Mouse (Mus musculus) ES-E14 (cell line): ENCODE results near the gene Nrl. TPM values are rescaled to one million over a fixed set of nuclear protein-coding genes. Genes with fewer than 3 reads are reported as not detected.

Source experiments
- DNase-seq: peaks from one replicate; pipeline ENCODE4 v3.0.0-alpha.2; 2013; ENCODE audit warnings: low read depth, low spot score
- H3K27ac ChIP-seq: 2 replicates; pipeline ENCODE4 v1.5.1; 2012; ENCODE audit warnings: low read depth, mild to moderate bottlenecking, low read length, moderate library complexity, mixed read lengths; ENCODE audit not compliant: poor library complexity, insufficient read depth, severe bottlenecking
- H3K36me3 ChIP-seq: 2 replicates; pipeline ENCODE4 v1.6.1; 2012; ENCODE audit warnings: mild to moderate bottlenecking, low read length, moderate library complexity, mixed read lengths; ENCODE audit not compliant: control insufficient read depth, poor library complexity, insufficient read depth, severe bottlenecking
- H3K4me1 ChIP-seq, 2 experiments: fragments of 150-350 bp in 1 of 2; sonication (generic) in 1 of 2; 2 replicates each; pipeline ENCODE4 v1.6.1; 2012; ENCODE audit warnings: low read length in 2 of 2, mild to moderate bottlenecking in 1 of 2, mixed read lengths in 1 of 2; ENCODE audit not compliant: control insufficient read depth in 2 of 2, insufficient read depth in 2 of 2, poor library complexity in 1 of 2
- H3K4me3 ChIP-seq, 2 experiments: fragments of 150-350 bp in 1 of 2; sonication (generic) in 1 of 2; 2 replicates each; pipeline ENCODE4 v1.5.1; 2012; ENCODE audit warnings: low read length in 2 of 2, low read depth in 1 of 2, mild to moderate bottlenecking in 1 of 2, mixed read lengths in 1 of 2; ENCODE audit not compliant: insufficient read depth in 1 of 2, poor library complexity in 1 of 2, severe bottlenecking in 1 of 2
- H3K9ac ChIP-seq: 2 replicates; pipeline ENCODE4 v1.6.1; 2012; ENCODE audit warnings: low read depth, mild to moderate bottlenecking, low read length, mixed read lengths; ENCODE audit not compliant: poor library complexity, insufficient read depth, severe bottlenecking
- H3K9me3 ChIP-seq: fragments of 150-350 bp; sonication (generic); 2 replicates; pipeline ENCODE4 v1.6.1; 2012; ENCODE audit warnings: low read depth, mild to moderate bottlenecking, low read length; ENCODE audit not compliant: control insufficient read depth, insufficient read depth
- CHD2 ChIP-seq: IDR thresholded peaks from 2 replicates; pipeline ENCODE4 v1.6.1; 2014; ENCODE audit warnings: mild to moderate bottlenecking, low read depth, low read length, inconsistent platforms
- HCFC1 ChIP-seq: IDR thresholded peaks from 2 replicates; pipeline ENCODE4 v1.6.1; 2012; ENCODE audit warnings: low read length, inconsistent platforms, borderline replicate concordance; ENCODE audit not compliant: insufficient read depth
- MAFK ChIP-seq: IDR thresholded peaks from 2 replicates; pipeline ENCODE4 v1.6.1; 2014; ENCODE audit warnings: mild to moderate bottlenecking, low read depth, low read length, inconsistent platforms; ENCODE audit not compliant: insufficient read depth
- ZC3H11A ChIP-seq: IDR thresholded peaks from 2 replicates; pipeline ENCODE4 v1.6.1; 2012; ENCODE audit warnings: low read depth, mild to moderate bottlenecking, inconsistent platforms, low read length, borderline replicate concordance
- ZNF384 ChIP-seq: IDR thresholded peaks from 2 replicates; pipeline ENCODE4 v1.6.1; 2012; ENCODE audit warnings: low read depth, low read length, inconsistent platforms
- in situ Hi-C, 2 experiments: fragments of 600-800 bp; cut with MboI; formaldehyde crosslinking; loops; one replicate each; pipeline ENCODE4 v1.15.1; 2025; ENCODE audit warnings: low sequenced_read_pairs in 2 of 2, inconsistent platforms in 1 of 2; ENCODE audit not compliant: unreplicated experiment in 2 of 2
- total RNA-seq: library from RNA; depleted of rRNA; stranded (reverse); fragments of 300-350 nt; gene quantifications from 2 replicates; pipeline ENCODE4 v1.2.3, GENCODE M21; 2012

Gene Nrl
- total RNA-seq, 1 experiment: not detected

DNA sequence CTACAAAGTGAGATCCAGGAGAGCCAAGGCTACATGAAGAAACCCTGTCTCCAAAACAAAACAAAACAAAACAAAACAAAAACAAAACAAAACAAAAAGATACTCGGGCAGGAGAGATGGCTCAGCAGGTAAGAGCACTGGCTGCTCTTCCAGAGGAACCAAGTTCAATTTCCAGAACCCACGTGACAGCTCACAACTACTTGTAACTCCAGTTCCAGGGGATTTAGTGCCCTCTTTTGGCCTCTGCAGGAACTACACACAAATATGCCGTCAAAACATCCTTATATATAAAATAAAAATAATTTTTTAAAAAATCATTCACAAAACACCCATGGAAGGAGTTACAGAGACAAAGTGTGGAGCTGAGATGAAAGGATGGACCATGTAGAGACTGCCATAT lies 3.2 kb upstream of the Nrl start:
- Histone ChIP-seq H3K9me3 (no peaks in the 10 kb centered on the region), H3K27ac (no peak overlapping the region), H3K4me1 (no peaks in the 10 kb centered on the region), H3K9ac (no peak overlapping the region), H3K36me3 (no peaks in the 10 kb centered on the region), H3K4me3 (no peak overlapping the region)
- in situ Hi-C loops: no loop called here
- TF ChIP-seq CHD2 (no peak), ZNF384 (no peak), ZC3H11A (no peak), HCFC1 (no peak), MAFK (no peak)
- peak; percentile 56 for DNase-seq

DNA sequence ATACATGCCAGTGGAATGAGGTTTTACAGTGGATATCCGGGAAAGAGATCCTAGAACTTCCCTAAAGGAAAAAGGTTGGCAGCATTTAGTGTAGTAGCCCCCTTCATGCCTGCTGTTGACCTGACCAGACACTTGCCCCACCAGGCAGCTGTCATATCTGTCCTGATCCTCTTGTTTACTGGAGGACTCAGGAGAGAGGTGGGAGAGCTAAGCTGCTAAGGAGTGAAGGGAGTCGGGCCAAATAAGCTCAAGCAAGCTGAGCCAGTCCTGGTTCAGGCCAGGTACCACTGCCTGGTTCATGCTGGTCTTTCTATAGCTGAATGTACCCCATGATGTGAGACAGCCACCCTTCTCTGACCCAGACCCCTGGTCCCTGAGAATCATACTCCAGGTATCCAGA lies 1.9 kb upstream of the Nrl start:
- Histone ChIP-seq H3K9ac (no peak overlapping the region), H3K4me3 (no peak overlapping the region), H3K36me3 (no peaks in the 10 kb centered on the region), H3K9me3 (no peaks in the 10 kb centered on the region), H3K27ac (no peak overlapping the region), H3K4me1 (no peaks in the 10 kb centered on the region)
- in situ Hi-C loops: no loop called here
- TF ChIP-seq ZNF384 (no peak), HCFC1 (no peak), ZC3H11A (no peak), CHD2 (no peak), MAFK (no peak)
- DNase-seq: no peak

DNA sequence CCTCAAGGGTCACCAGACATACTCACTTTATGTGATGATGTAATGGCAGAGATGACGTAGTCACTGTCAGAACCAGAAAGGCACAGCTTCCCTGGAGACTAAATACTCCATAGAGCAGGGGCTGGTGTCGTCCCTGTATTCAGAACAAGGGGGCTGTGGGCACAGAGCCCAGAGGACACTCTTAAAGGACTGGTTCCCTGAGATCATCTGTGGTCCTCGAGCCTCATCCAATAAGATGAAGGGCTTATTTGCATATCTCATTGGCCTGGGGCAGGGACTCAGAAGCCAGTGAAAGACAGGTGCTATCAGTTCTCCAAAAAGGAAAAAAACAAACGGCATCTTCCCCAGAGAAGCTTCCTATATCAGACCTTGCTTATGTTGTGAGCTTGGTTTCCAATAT lies 719 bp downstream of the Nrl start:
- no peaks in the 10 kb centered on the region for H3K9me3 ChIP-seq
- no peak for DNase-seq
- TF ChIP-seq ZC3H11A (no peak), ZNF384 (no peak), CHD2 (no peak), HCFC1 (no peak), MAFK (no peak)
- in situ Hi-C loops: no loop called here
- no peak overlapping the region for H3K4me3 ChIP-seq
- H3K27ac ChIP-seq: no peak overlapping the region
- H3K9ac ChIP-seq: no peak overlapping the region
- no peaks in the 10 kb centered on the region for H3K36me3 ChIP-seq
- peaks cover 3 to 4% of the 10 kb centered on the region in 2 experiments; a peak in 3 of 4 replicates for H3K4me1 ChIP-seq

DNA sequence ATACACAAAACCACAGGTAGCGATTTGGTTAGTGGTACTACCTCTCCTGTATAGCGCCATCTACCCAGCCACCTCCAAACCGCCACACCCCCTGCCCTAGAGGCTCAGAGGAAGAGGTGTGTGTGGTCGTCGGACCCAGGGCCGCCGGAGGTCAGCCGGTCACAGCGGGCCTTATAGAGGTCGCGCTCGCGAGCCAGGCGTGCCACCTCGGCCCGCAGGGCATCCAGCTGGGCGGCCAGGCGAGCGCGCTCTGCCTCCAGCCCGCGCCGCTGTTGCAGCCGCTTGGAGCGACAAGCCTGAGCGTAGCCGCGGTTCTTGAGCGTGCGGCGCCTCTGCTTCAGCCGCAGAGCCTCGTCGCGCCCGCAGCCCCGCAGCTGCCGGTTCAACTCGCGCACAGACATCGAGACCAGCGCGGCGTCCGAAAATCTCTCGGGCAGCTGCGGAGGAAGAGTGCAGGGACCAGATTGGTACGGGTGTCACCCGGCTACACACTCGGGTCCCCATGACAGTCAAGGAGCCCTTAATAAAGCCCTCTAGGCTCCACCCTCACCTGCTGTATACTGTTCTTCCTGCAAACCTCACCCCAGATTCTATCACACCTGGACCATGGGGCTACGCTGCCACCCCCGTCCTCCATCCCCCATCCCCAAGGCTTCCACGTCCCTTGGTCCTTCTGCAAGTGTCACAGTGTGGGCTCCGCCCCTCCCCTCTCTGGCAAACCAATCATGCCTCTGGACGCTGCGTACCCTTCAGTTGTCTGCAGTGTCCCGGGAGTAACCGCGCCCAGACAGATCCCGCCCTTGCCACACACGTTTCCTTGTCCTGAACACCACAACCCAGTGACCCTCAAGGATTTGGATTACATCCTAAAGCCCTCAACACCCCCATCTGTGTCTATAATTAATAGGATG lies 4.1 kb downstream of the Nrl start:
- Histone ChIP-seq H3K9ac (peak overlapping the region; percentile 5; the same call in 1 of the 2 replicates), H3K27ac (no peak overlapping the region)
- DNase-seq: peak; percentile 33

More for the DNA sequence above, 4.1 kb downstream of the Nrl start:
- H3K36me3 ChIP-seq: no peaks in the 10 kb centered on the region
- H3K4me3 ChIP-seq: peak overlapping the region; percentile 65 to 73
- no peaks in the 10 kb centered on the region for H3K9me3 ChIP-seq
- TF ChIP-seq ZC3H11A (no peak), ZNF384 (no peak), HCFC1 (no peak), CHD2 (no peak), MAFK (no peak)
- peaks cover 3 to 4% of the 10 kb centered on the region in 2 experiments; a peak in 3 of 4 replicates for H3K4me1 ChIP-seq
- in situ Hi-C loops: no loop called here
